Comparison of ENCODE assay signal across 30 mouse cellular contexts in genomic region chr9:102919486-102919885, GRCm38 (mm10).
"Had no signal": no experiment of that assay in that cellular context is flagged by ENCODE, and none has a peak within 500 bp of the region (broad histone marks: within the 10 kb centered on the region; RNA-seq: fewer than 3 reads in every experiment).

No protein-coding gene starts in this region.

- H3K27me3 ChIP-seq: limb, embryonic 12.5 days; limb, embryonic 13.5 days; limb, embryonic 15.5 days; liver, embryonic 12.5 days; liver, embryonic 13.5 days; liver, embryonic 15.5 days; lung, embryonic 15.5 days; midbrain, embryonic 12.5 days; midbrain, embryonic 13.5 days; midbrain, embryonic 15.5 days had no signal

- H3K9ac ChIP-seq: limb, embryonic 12.5 days; limb, embryonic 13.5 days; limb, embryonic 15.5 days; liver, embryonic 12.5 days; liver, embryonic 13.5 days; liver, embryonic 14.5 days; liver, embryonic 15.5 days; liver, postnatal 0 days; lung, embryonic 14.5 days; lung, embryonic 15.5 days; midbrain, embryonic 12.5 days; midbrain, embryonic 13.5 days; midbrain, embryonic 15.5 days had no signal

- H3K36me3 ChIP-seq: liver, embryonic 12.5 days; liver, embryonic 13.5 days; liver, embryonic 15.5 days; midbrain, embryonic 12.5 days; midbrain, embryonic 15.5 days had no signal

- ATAC-seq: liver, embryonic 12.5 days; liver, postnatal 0 days; lung, postnatal 0 days; midbrain, embryonic 13.5 days; midbrain, embryonic 15.5 days; midbrain, embryonic 16.5 days had no signal

- DNase-seq: left cerebral cortex, postnatal 4 days; liver; liver, embryonic 13.5 days; liver, postnatal 0 days; lung, adult 18-20 months; lung, adult 2 months; lung, embryonic 14.5 days; lung, postnatal 10 days; lung, postnatal 14 days; lung, postnatal 36 days; lung, postnatal 4 days; midbrain, embryonic 14.5 days had no signal

- H3K9me3 ChIP-seq: limb, embryonic 10.5 days; limb, embryonic 12.5 days; limb, embryonic 13.5 days; limb, embryonic 15.5 days; liver, embryonic 12.5 days; liver, embryonic 13.5 days; liver, embryonic 15.5 days; lung, embryonic 15.5 days; midbrain, embryonic 10.5 days; midbrain, embryonic 12.5 days; midbrain, embryonic 13.5 days; midbrain, embryonic 15.5 days had no signal

- H3K4me2 ChIP-seq: limb, embryonic 12.5 days; limb, embryonic 13.5 days; limb, embryonic 15.5 days; liver, embryonic 11.5 days; liver, embryonic 12.5 days; liver, embryonic 13.5 days; liver, embryonic 15.5 days; lung, embryonic 14.5 days; lung, embryonic 15.5 days; midbrain, embryonic 12.5 days; midbrain, embryonic 13.5 days; midbrain, embryonic 15.5 days had no signal

- H3K27ac ChIP-seq: limb, embryonic 10.5 days; limb, embryonic 12.5 days; limb, embryonic 13.5 days; limb, embryonic 15.5 days; liver, embryonic 12.5 days; liver, embryonic 13.5 days; liver, embryonic 14.5 days; liver, embryonic 15.5 days; lung, embryonic 15.5 days; macrophage; midbrain, embryonic 10.5 days; midbrain, embryonic 12.5 days; midbrain, embryonic 13.5 days; midbrain, embryonic 15.5 days had no signal

- H3K4me3 ChIP-seq: limb, embryonic 10.5 days; limb, embryonic 12.5 days; limb, embryonic 13.5 days; limb, embryonic 15.5 days; liver, embryonic 12.5 days; liver, embryonic 13.5 days; liver, embryonic 15.5 days; lung, embryonic 15.5 days; megakaryocyte, embryonic 14.5 days; midbrain, embryonic 10.5 days; midbrain, embryonic 12.5 days; midbrain, embryonic 13.5 days; midbrain, embryonic 15.5 days; myocyte had no signal

- H3K4me1 ChIP-seq: limb, embryonic 10.5 days; limb, embryonic 12.5 days; limb, embryonic 13.5 days; liver, embryonic 15.5 days; midbrain, embryonic 10.5 days; midbrain, embryonic 12.5 days; midbrain, embryonic 13.5 days; midbrain, embryonic 15.5 days had no signal
